Mouse (Mus musculus): Measurements from ENCODE around the gene Chn2. TPM values are rescaled to one million over a fixed set of nuclear protein-coding genes. Genes with fewer than 3 reads are reported as not detected.

The Chn2 gene
- polyA plus RNA-seq, 1 experiment from 2014 or later = 28.5 TPM

- Histone ChIP-seq H3K4me1 (peaks cover 4% of the 10 kb centered on the region; the same call in 1 of the 2 replicates), H3K4me2 (replicated peaks) (no peak overlapping the region), H3K36me3 (no peaks in the 10 kb centered on the region), H3K27me3 (no peaks in the 10 kb centered on the region), H3K27ac (replicated peaks) (no peak overlapping the region), H3K9ac (replicated peaks) (no peak overlapping the region), H3K4me3 (no peak overlapping the region), H3K9me3 (no peaks in the 10 kb centered on the region)
- WGBS = 94% methylated on average over 2 of the region's 2 CpGs
- no peak for ATAC-seq (ENCODE audit: low FRiP score, low read depth)
Observed at GRCm38 (mm10) chr6:54079881-54080280, 40.5 kb downstream of the Chn2 start.

GRCm38 (mm10) chr6:54080518-54081285 is 41.3 kb downstream of the Chn2 start:
- no peaks in the 10 kb centered on the region for H3K4me1 ChIP-seq
- H3K36me3 ChIP-seq = no peaks in the 10 kb centered on the region
- H3K4me3 ChIP-seq = no peak overlapping the region
- no peak overlapping the region for H3K4me2 ChIP-seq (replicated peaks)
- H3K27ac ChIP-seq (replicated peaks) = no peak overlapping the region
- no peak overlapping the region for H3K9ac ChIP-seq (replicated peaks)
- WGBS = 92% methylated on average over 15 of the region's 15 CpGs
- ATAC-seq (ENCODE audit: low FRiP score, low read depth) = no peak
- no peaks in the 10 kb centered on the region for H3K9me3 ChIP-seq
- no peaks in the 10 kb centered on the region for H3K27me3 ChIP-seq

GRCm38 (mm10) chr6:54082576-54082975 is 43.2 kb downstream of the Chn2 start:
- H3K36me3 ChIP-seq = no peaks in the 10 kb centered on the region
- 80% methylated on average over 2 of the region's 2 CpGs for WGBS
- H3K4me3 ChIP-seq = no peak overlapping the region
- no peaks in the 10 kb centered on the region for H3K9me3 ChIP-seq
- H3K27me3 ChIP-seq = no peaks in the 10 kb centered on the region
- H3K9ac ChIP-seq (replicated peaks) = no peak overlapping the region
- no peak for ATAC-seq (ENCODE audit: low FRiP score, low read depth)
- H3K4me1 ChIP-seq = no peaks in the 10 kb centered on the region
- no peak overlapping the region for H3K4me2 ChIP-seq (replicated peaks)
- no peak overlapping the region for H3K27ac ChIP-seq (replicated peaks)

GRCm38 (mm10) chr6:54084046-54084445 is 44.7 kb downstream of the Chn2 start:
- no peak overlapping the region for H3K4me2 ChIP-seq (replicated peaks)
- H3K27me3 ChIP-seq = no peaks in the 10 kb centered on the region
- ATAC-seq (ENCODE audit: low FRiP score, low read depth) = no peak
- no peaks in the 10 kb centered on the region for H3K9me3 ChIP-seq
- H3K36me3 ChIP-seq = no peaks in the 10 kb centered on the region
- H3K9ac ChIP-seq (replicated peaks) = no peak overlapping the region
- no peak overlapping the region for H3K27ac ChIP-seq (replicated peaks)
- no peaks in the 10 kb centered on the region for H3K4me1 ChIP-seq
- 79% methylated on average over 6 of the region's 6 CpGs for WGBS
- no peak overlapping the region for H3K4me3 ChIP-seq

GRCm38 (mm10) chr6:54085009-54085408 is 45.7 kb downstream of the Chn2 start:
- H3K27me3 ChIP-seq = no peaks in the 10 kb centered on the region
- no peaks in the 10 kb centered on the region for H3K4me1 ChIP-seq
- no peak overlapping the region for H3K9ac ChIP-seq (replicated peaks)
- H3K9me3 ChIP-seq = no peaks in the 10 kb centered on the region
- H3K4me2 ChIP-seq (replicated peaks) = no peak overlapping the region
- no peak for ATAC-seq (ENCODE audit: low FRiP score, low read depth)
- H3K4me3 ChIP-seq = no peak overlapping the region
- no peak overlapping the region for H3K27ac ChIP-seq (replicated peaks)
- WGBS = 84% methylated on average over 9 of the region's 9 CpGs
- no peaks in the 10 kb centered on the region for H3K36me3 ChIP-seq

GRCm38 (mm10) chr6:54088168-54088567 is 48.8 kb downstream of the Chn2 start:
- Histone ChIP-seq H3K4me2 (replicated peaks) (no peak overlapping the region), H3K9me3 (no peaks in the 10 kb centered on the region), H3K36me3 (no peaks in the 10 kb centered on the region), H3K4me3 (no peak overlapping the region), H3K9ac (replicated peaks) (no peak overlapping the region), H3K27ac (replicated peaks) (no peak overlapping the region), H3K27me3 (no peaks in the 10 kb centered on the region), H3K4me1 (peaks cover 13% of the 10 kb centered on the region; the same call in 1 of the 2 replicates)
- 91% methylated on average over 4 of the region's 4 CpGs for WGBS
- ATAC-seq (ENCODE audit: low FRiP score, low read depth) = no peak

- H3K4me3 ChIP-seq = no peak overlapping the region
- no peaks in the 10 kb centered on the region for H3K9me3 ChIP-seq
- H3K4me1 ChIP-seq = peaks cover 13% of the 10 kb centered on the region; the same call in 1 of the 2 replicates
- WGBS = 74% methylated on average over 3 of the region's 3 CpGs
- no peak for ATAC-seq (ENCODE audit: low FRiP score, low read depth)
- no peaks in the 10 kb centered on the region for H3K27me3 ChIP-seq
- no peak overlapping the region for H3K9ac ChIP-seq (replicated peaks)
- H3K27ac ChIP-seq (replicated peaks) = no peak overlapping the region
- no peak overlapping the region for H3K4me2 ChIP-seq (replicated peaks)
- H3K36me3 ChIP-seq = no peaks in the 10 kb centered on the region
Observed at GRCm38 (mm10) chr6:54090822-54091221, 51.5 kb downstream of the Chn2 start.

GRCm38 (mm10) chr6:54092920-54093319 is 53.6 kb downstream of the Chn2 start:
- no peak for ATAC-seq (ENCODE audit: low FRiP score, low read depth)
- H3K27ac ChIP-seq (replicated peaks) = no peak overlapping the region
- 90% methylated on average over 3 of the region's 3 CpGs for WGBS
- H3K27me3 ChIP-seq = peaks cover 3% of the 10 kb centered on the region; the same call in 1 of the 2 replicates
- H3K4me2 ChIP-seq (replicated peaks) = no peak overlapping the region
- peaks cover 29% of the 10 kb centered on the region for H3K4me1 ChIP-seq
- no peak overlapping the region for H3K9ac ChIP-seq (replicated peaks)
- H3K9me3 ChIP-seq = no peaks in the 10 kb centered on the region
- no peak overlapping the region for H3K4me3 ChIP-seq
- no peaks in the 10 kb centered on the region for H3K36me3 ChIP-seq

- Histone ChIP-seq H3K27ac (replicated peaks) (no peak overlapping the region), H3K36me3 (no peaks in the 10 kb centered on the region), H3K4me3 (no peak overlapping the region), H3K27me3 (peaks cover 7% of the 10 kb centered on the region; the same call in 1 of the 2 replicates), H3K4me2 (replicated peaks) (no peak overlapping the region), H3K4me1 (peaks cover 32% of the 10 kb centered on the region), H3K9me3 (no peaks in the 10 kb centered on the region), H3K9ac (replicated peaks) (no peak overlapping the region)
- WGBS = 26% methylated on average over 6 of the region's 6 CpGs
- ATAC-seq (ENCODE audit: low FRiP score, low read depth) = no peak
Observed at GRCm38 (mm10) chr6:54096147-54096761, 56.9 kb downstream of the Chn2 start.

GRCm38 (mm10) chr6:54096836-54097235 is 57.5 kb downstream of the Chn2 start:
- H3K4me3 ChIP-seq = no peak overlapping the region
- H3K36me3 ChIP-seq = no peaks in the 10 kb centered on the region
- no peak for ATAC-seq (ENCODE audit: low FRiP score, low read depth)
- H3K9ac ChIP-seq (replicated peaks) = no peak overlapping the region
- H3K27me3 ChIP-seq = peaks cover 7% of the 10 kb centered on the region; the same call in 1 of the 2 replicates
- H3K4me1 ChIP-seq = peaks cover 27% of the 10 kb centered on the region
- H3K4me2 ChIP-seq (replicated peaks) = peak overlapping the region; percentile 8; the same call in 1 of the 2 replicates
- H3K27ac ChIP-seq (replicated peaks) = no peak overlapping the region
- no peaks in the 10 kb centered on the region for H3K9me3 ChIP-seq
- 3% methylated on average over 7 of the region's 7 CpGs for WGBS

GRCm38 (mm10) chr6:54098339-54098738 is 59.0 kb downstream of the Chn2 start:
- ATAC-seq (ENCODE audit: low FRiP score, low read depth) = no peak
- WGBS = 92% methylated on average over 6 of the region's 6 CpGs

GRCm38 (mm10) chr6:54099659-54100058 is 60.3 kb downstream of the Chn2 start:
- Histone ChIP-seq H3K27me3 (peaks cover 7% of the 10 kb centered on the region; the same call in 1 of the 2 replicates), H3K27ac (replicated peaks) (no peak overlapping the region), H3K4me1 (peaks cover 19% of the 10 kb centered on the region), H3K9me3 (no peaks in the 10 kb centered on the region), H3K9ac (replicated peaks) (no peak overlapping the region), H3K4me2 (replicated peaks) (no peak overlapping the region), H3K36me3 (no peaks in the 10 kb centered on the region), H3K4me3 (no peak overlapping the region)
- 69% methylated on average over 6 of the region's 6 CpGs for WGBS
- ATAC-seq (ENCODE audit: low FRiP score, low read depth) = no peak

More at GRCm38 (mm10) chr6:54098339-54098738, 59.0 kb downstream of the Chn2 start:
- no peak overlapping the region for H3K27ac ChIP-seq (replicated peaks)
- peaks cover 19% of the 10 kb centered on the region for H3K4me1 ChIP-seq
- no peak overlapping the region for H3K4me3 ChIP-seq
- no peak overlapping the region for H3K4me2 ChIP-seq (replicated peaks)
- no peak overlapping the region for H3K9ac ChIP-seq (replicated peaks)
- no peaks in the 10 kb centered on the region for H3K36me3 ChIP-seq
- H3K9me3 ChIP-seq = no peaks in the 10 kb centered on the region
- peaks cover 7% of the 10 kb centered on the region; the same call in 1 of the 2 replicates for H3K27me3 ChIP-seq
